Mouse (Mus musculus) kidney, adult 2 months (tissue): ENCODE measurements around the gene Cyp27a1.

Experiments used
- CTCF ChIP-seq: fragments of 200-500 bp; conservative IDR thresholded peaks from 2 replicates; pipeline ENCODE4 v1.5.1; 2011; ENCODE audit warnings: low read depth, mild to moderate bottlenecking, control low read depth, low read length, moderate library complexity, mixed read lengths; ENCODE audit not compliant: insufficient read depth, insufficient read length
- POLR2A ChIP-seq: fragments of 200-500 bp; IDR thresholded peaks from one replicate; pipeline ENCODE4 v1.6.1; 2011; ENCODE audit warnings: low read depth, low read length, control low read depth

- no peak for TF ChIP-seq CTCF
- TF ChIP-seq POLR2A, result no peak
Measured at GRCm38 (mm10) chr1:74771931-74772620, 58.7 kb downstream of the Cyp27a1 start.
